Mouse (Mus musculus): ENCODE measurements around the gene Dock9. TPM values are rescaled to one million over a fixed set of nuclear protein-coding genes. Genes with fewer than 3 reads are reported as not detected.

Dock9 gene
- total RNA-seq, 2 experiments from 2014 or later: 8.6 to 12.9 TPM

GRCm38 (mm10) chr14:121600538-121600937, 197.1 kb downstream of the Dock9 start:
- peak; percentile 46 for ATAC-seq (replicated peaks; ENCODE audit: poor library complexity, severe bottlenecking)

- ATAC-seq (replicated peaks; ENCODE audit: poor library complexity, severe bottlenecking): no peak
These were observed 200.6 kb downstream of the Dock9 start for GRCm38 (mm10) chr14:121597073-121597472.

DNA sequence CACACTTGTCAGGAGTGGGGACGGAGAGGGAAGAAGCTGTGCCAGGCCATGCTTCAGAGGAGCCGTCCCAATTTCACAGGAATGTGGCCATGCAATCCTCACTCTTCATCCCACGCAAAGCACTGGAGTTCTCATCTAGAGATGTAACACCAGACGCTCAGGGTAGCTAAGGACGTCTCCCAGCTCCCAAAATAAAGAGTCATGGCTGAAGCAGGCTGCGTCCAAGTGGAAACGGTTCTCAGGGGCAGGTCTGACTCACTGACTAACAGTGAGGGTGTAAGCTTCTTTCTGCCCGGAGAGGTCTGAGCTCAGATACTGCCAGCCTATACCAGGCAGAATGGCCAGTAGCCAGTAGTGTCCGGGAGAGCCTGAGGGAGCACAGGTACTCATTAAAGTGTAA, 201.0 kb downstream of the Dock9 start:
- no peak for ATAC-seq (replicated peaks; ENCODE audit: poor library complexity, severe bottlenecking)

GRCm38 (mm10) chr14:121594684-121595083, 203.0 kb downstream of the Dock9 start:
- no peak for ATAC-seq (replicated peaks; ENCODE audit: poor library complexity, severe bottlenecking)

GRCm38 (mm10) chr14:121593313-121593929, 204.2 kb downstream of the Dock9 start:
- ATAC-seq (replicated peaks; ENCODE audit: poor library complexity, severe bottlenecking): no peak

GRCm38 (mm10) chr14:121592890-121593289, 204.7 kb downstream of the Dock9 start:
- ATAC-seq (replicated peaks; ENCODE audit: poor library complexity, severe bottlenecking): no peak

DNA sequence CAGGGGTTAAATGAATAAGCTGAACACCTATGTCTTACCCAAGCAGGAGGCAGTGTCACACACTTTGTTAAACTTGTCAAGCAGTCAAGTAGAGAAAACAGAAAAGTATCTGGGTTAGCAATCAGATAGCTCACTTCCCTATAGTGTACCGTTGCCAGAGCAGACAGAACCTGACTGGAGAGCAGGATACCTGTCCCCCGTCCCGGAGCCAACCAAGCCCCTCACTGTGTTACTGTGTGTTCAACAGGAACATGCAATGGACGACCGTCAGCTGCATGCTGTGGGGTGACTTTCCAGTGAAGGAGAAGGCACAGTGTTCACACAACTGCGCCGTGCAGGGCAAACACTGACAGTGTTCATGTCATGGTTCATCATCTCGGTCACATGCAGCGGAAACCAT, 205.3 kb downstream of the Dock9 start:
- ATAC-seq (replicated peaks; ENCODE audit: poor library complexity, severe bottlenecking): no peak

DNA sequence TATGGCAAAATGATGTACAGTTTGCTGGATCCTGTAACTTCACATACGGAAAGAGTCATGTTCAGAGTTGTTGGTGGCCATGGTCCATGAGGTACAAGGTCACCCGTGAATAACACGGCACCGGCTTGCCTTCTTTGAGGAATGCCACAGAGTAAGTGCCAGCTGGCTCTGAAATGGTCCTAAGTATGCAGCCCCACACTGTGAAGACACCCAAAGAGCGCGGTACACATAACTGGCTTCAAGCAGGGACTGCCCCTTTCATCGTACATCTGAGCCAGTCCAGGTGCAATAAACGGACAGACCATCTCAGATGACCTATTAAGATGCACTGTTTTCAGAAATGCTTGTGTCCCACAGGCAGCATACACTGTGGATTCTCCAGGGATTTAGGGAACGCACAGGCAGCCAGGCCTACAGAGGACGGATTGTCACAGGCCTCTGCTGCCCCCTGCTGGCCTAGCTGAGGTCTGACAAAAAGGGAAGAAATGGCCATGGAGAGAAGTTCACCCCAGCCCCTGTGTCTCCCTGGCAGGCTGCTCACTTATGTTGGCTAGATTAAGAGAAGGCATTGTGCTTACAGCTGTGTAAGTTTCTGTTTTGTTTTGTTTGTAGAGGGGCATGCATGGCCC, 208.4 kb downstream of the Dock9 start:
- ATAC-seq (replicated peaks; ENCODE audit: poor library complexity, severe bottlenecking): peak; percentile 79

- ATAC-seq (replicated peaks; ENCODE audit: poor library complexity, severe bottlenecking): peak; percentile 70
These were observed 209.2 kb downstream of the Dock9 start for GRCm38 (mm10) chr14:121588451-121588850.

DNA sequence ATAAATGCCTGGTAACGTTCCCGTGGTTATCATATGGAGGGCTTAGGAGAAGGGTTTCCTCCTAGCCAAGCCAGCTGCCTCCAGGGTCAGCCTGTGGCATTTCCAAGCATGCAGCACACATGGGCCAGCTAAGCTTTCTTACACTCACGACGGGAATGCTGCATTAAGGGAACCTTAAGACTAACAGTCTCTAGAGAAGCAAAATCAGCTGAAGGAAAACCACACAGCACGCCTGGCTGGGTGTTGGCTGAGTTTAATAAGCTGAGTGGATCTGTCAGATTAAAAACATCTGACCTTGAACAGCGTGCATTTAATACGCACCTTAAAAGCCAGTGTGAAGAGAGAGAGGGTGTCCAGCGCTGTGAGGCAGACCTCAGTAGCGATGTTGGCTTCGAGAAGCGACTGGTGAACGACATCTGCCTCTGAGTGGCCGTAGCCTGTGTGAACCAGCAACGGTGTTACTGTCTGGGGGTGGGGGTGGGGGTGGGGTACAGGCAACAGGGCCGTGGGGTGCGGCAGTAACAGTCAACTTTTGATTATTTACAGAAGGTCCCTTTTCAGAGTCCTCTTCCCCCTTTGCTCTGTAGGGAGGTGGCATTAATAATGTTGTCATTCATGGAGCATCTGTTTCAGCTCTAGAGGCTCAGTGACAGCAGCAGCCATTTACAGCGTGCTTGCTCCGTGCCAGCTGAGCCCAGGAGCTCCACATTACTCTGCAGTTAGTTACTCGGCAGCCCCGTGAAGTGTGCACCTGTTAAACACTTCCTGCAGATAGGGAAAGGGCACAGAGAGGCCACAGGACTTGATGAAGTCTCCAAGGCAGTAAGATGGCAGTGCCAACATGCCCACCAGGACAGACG, 211.5 kb downstream of the Dock9 start:
- no peak for ATAC-seq (replicated peaks; ENCODE audit: poor library complexity, severe bottlenecking)

DNA sequence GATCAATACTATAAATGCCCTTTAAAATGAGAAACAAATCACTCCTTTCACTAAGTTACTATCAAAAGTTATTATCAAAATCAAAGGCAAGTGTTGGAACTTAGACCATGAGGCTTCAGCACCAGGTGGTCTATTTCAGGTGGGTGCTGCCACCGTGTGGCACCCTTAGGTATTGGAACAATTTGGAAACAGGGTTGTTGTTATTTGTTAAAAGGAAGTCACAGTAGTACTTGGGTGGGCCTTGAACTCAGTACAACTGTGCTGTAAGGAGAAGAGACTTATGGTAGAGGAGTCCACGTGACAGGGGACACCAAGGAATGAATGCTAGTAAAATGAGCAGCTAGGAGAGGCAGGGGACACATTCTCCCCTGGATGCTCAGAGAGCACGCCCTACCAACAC, 218.6 kb downstream of the Dock9 start:
- ATAC-seq (replicated peaks; ENCODE audit: poor library complexity, severe bottlenecking): peak; percentile 77

DNA sequence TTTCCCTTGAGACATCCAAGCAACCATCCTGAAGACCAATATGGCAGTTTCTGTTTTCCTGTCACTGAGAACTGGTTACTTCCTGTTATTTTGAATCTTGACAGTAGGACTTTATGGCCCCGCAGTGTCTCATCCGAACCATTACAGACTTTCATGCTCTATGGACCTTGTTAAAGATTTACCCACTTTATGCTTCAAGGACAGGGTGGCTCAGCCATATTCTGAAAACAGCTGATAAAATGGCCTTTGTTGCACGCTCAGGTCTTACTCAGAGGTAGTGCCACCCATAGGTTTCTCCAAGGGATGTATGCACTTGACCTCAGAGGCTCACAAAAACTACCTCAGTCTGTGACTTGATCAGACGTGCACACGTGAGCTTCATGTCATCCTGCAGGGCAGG, 224.2 kb downstream of the Dock9 start:
- no peak for ATAC-seq (replicated peaks; ENCODE audit: poor library complexity, severe bottlenecking)

DNA sequence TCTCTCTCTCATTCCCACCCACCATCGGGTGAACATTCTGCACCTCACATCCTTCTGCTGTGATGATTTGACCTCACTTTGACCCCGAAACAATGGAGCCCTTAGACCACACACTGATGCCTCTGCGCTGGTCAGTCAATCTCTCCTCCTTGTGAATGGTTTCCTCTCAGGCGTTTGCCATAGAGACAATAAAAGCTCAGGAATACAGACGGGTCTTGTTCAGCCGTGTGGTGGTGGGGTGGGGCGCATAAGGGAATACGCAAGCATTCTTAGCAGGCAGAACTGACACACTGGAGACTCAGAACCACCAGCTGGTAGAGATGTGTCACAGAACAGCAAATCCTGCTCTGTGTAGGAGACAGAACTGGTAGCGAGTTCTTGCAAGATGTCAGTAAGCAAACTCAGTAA, 230.8 kb downstream of the Dock9 start:
- no peak for ATAC-seq (replicated peaks; ENCODE audit: poor library complexity, severe bottlenecking)

DNA sequence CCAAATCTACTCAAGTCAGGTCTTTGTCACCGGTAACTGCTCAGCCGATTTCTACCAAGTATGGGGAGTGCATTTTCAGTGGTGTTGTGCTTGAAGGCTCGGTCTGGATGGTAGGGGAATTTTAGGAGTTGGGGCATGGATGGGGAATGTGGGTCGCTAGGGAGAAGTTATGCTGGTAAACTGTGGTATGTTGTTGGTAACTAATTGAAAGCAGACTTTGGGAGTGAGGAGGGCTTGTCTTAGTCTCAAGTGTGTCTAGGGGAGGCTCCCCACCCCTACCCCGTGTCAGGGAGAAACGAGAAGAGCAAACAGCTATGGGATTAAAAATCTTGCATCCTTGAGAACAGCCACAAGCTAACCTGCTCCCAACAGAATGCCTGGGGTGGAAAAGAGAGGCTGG, 231.7 kb downstream of the Dock9 start:
- ATAC-seq (replicated peaks; ENCODE audit: poor library complexity, severe bottlenecking): no peak

DNA sequence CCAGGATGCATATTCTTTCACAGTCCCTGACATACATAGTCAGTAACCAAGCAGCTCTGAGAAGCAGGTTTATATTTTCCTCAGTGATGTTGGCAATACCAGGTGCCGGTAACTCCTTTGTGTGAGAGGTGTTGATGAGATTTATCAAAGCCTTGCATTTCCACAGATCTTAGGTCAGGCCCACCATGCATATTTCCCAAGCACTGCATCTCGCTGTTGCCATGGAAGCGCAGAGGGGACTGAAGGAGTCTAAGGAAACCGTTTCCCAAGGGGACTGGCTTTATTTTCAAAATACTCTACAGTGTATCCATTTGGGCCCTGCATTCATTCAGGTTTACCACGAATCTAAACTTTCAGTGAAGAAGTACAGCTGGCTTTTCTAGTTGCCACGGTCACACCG, 233.0 kb downstream of the Dock9 start:
- no peak for ATAC-seq (replicated peaks; ENCODE audit: poor library complexity, severe bottlenecking)

DNA sequence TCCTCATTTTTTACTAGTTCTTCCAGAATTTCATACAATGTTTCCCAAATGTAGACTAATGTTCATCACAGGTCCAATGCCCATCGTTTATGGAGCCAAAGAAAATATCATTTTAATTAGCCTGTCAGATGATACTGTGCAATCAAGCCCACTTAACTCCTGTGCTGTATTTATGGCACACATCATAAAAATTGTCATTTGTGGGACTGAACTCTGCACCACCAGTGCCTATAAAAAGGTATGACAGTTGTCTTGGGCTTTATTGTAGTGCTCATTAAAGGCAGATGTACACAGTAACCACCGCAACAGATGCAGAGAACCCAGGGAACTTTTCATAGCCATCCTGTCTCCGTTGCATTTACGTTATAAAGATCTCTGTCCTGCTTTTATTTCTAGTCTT, 233.7 kb downstream of the Dock9 start:
- ATAC-seq (replicated peaks; ENCODE audit: poor library complexity, severe bottlenecking): no peak

GRCm38 (mm10) chr14:121559026-121559425, 238.6 kb downstream of the Dock9 start:
- peak; percentile 93 for ATAC-seq (replicated peaks; ENCODE audit: poor library complexity, severe bottlenecking)

GRCm38 (mm10) chr14:121556401-121557315, 241.0 kb downstream of the Dock9 start:
- no peak for ATAC-seq (replicated peaks; ENCODE audit: poor library complexity, severe bottlenecking)

GRCm38 (mm10) chr14:121553785-121554184, 243.9 kb downstream of the Dock9 start:
- ATAC-seq (replicated peaks; ENCODE audit: poor library complexity, severe bottlenecking): no peak

- ATAC-seq (replicated peaks; ENCODE audit: poor library complexity, severe bottlenecking): no peak
These were observed 245.1 kb downstream of the Dock9 start for GRCm38 (mm10) chr14:121552586-121552985.
